Mouse (Mus musculus): ENCODE data around the gene Slc18b1. TPM values are rescaled to one million over a fixed set of nuclear protein-coding genes. Genes with fewer than 3 reads are reported as not detected.

The Slc18b1 gene
- total RNA-seq, 2 experiments from 2014 or later = 0.18 to 0.37 TPM

Other genes starting within 250 kb of the Slc18b1 start
- 3,100 and 3,214 TPM in 2 replicates for gene Rps12, start 9.7 kb upstream of the Slc18b1 start, total RNA-seq (2015)
- 812 and 986 TPM in 2 replicates for gene Rps12, start 9.7 kb upstream of the Slc18b1 start, total RNA-seq (2017)
- 2.2 and 4.3 TPM in 2 replicates for gene Vnn3, start 54.5 kb downstream of the Slc18b1 start, total RNA-seq (2015)
- gene Vnn3, start 54.5 kb downstream of the Slc18b1 start, total RNA-seq (2017) = 7.4 and 11.0 TPM in 2 replicates
- not detected in 2 replicates for gene Vnn1, start 97.7 kb downstream of the Slc18b1 start, total RNA-seq (2015)
- gene Vnn1, start 97.7 kb downstream of the Slc18b1 start, total RNA-seq (2017) = not detected in 2 replicates
- gene Taar1, start 123.4 kb downstream of the Slc18b1 start, total RNA-seq (2015) = not detected in 2 replicates
- not detected in 2 replicates for gene Taar1, start 123.4 kb downstream of the Slc18b1 start, total RNA-seq (2017)
- not detected in 2 replicates for gene Taar2, start 141.6 kb downstream of the Slc18b1 start, total RNA-seq (2015)
- not detected in 2 replicates for gene Taar2, start 141.6 kb downstream of the Slc18b1 start, total RNA-seq (2017)
- gene Taar3, start 152.6 kb downstream of the Slc18b1 start, total RNA-seq (2015) = not detected in 2 replicates
- not detected in 2 replicates for gene Taar3, start 152.6 kb downstream of the Slc18b1 start, total RNA-seq (2017)
- gene Taar4, start 163.5 kb downstream of the Slc18b1 start, total RNA-seq (2015) = not detected in 2 replicates
- gene Taar4, start 163.5 kb downstream of the Slc18b1 start, total RNA-seq (2017) = not detected in 2 replicates
- not detected in 2 replicates for gene Taar5, start 173.7 kb downstream of the Slc18b1 start, total RNA-seq (2015)
- gene Taar5, start 173.7 kb downstream of the Slc18b1 start, total RNA-seq (2017) = not detected in 2 replicates
- gene Taar6, start 188.7 kb downstream of the Slc18b1 start, total RNA-seq (2015) = not detected in 2 replicates
- not detected in 2 replicates for gene Taar6, start 188.7 kb downstream of the Slc18b1 start, total RNA-seq (2017)
- gene Taar7a, start 196.5 kb downstream of the Slc18b1 start, total RNA-seq (2015) = not detected in 2 replicates
- gene Taar7a, start 196.5 kb downstream of the Slc18b1 start, total RNA-seq (2017) = not detected in 2 replicates
- not detected in 2 replicates for gene Taar7b, start 203.0 kb downstream of the Slc18b1 start, total RNA-seq (2015)
- gene Taar7b, start 203.0 kb downstream of the Slc18b1 start, total RNA-seq (2017) = not detected in 2 replicates
- not detected in 2 replicates for gene Taar7d, start 230.2 kb downstream of the Slc18b1 start, total RNA-seq (2015)
- gene Taar7d, start 230.2 kb downstream of the Slc18b1 start, total RNA-seq (2017) = not detected in 2 replicates
- gene Taar7e, start 240.6 kb downstream of the Slc18b1 start, total RNA-seq (2015) = not detected in 2 replicates
- gene Taar7e, start 240.6 kb downstream of the Slc18b1 start, total RNA-seq (2017) = not detected in 2 replicates

Measured in megakaryocyte, adult 5-6 weeks (primary cell).